10 mouse cellular contexts compared by ENCODE assay signal in the genomic region with DNA sequence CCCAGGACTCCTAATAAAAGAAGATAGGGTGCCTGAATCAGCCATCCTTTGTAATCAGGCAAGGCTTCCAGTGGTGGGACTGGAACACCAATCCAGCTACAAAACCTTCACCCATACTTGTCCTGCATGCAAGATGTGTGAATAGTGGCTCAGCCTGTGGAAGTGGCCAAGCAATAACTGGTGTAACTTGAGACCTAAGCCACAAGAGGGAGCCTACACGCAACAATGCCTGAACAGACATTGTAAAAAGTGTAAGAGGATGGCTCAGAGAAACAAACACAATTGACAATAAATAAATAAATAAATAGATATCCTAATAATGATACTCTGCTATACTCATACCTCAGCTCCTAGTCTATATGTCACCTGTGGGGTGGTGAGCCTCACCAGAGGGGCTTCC.
DNase-seq lines count a peak whose midpoint lies in the region; ATAC-seq lines count a peak whose summit lies in the region.
"Had no signal": no experiment of that assay in that cellular context is flagged by ENCODE, and none has a peak within 500 bp of the region (broad histone marks: within the 10 kb centered on the region; RNA-seq: fewer than 3 reads in every experiment).

No protein-coding gene starts in this region.

- peak; percentile 16 for DNase-seq in neural tube, embryonic 11.5 days (ENCODE audit: low spot score)
- DNase-seq in neural tube, embryonic 10.5 days (ENCODE audit: extremely low spot score, low spot score), result no peak
- DNase-seq in forebrain, embryonic 11.5 days (ENCODE audit: low spot score), result peak; percentile 41
- DNase-seq in layer of hippocampus, postnatal 36 days, result peak; percentile 3 to 4
- peak; percentile 5 for DNase-seq in right cerebral cortex, postnatal 25 days
- no peak for DNase-seq in ovary, postnatal 36 days (ENCODE audit: low spot score)
- no peak for DNase-seq in thymus, postnatal 0 days (ENCODE audit: low spot score)
- no peak for DNase-seq in gastrocnemius, adult 18-20 months (ENCODE audit: low spot score)
- DNase-seq: heart, postnatal 36 days had no signal

- H3K27ac ChIP-seq in neural tube, embryonic 11.5 days (ENCODE audit: low read depth, low read length), result no peak overlapping the region
- H3K27ac ChIP-seq in forebrain, embryonic 11.5 days (ENCODE audit: low read depth, low read length), result no peak overlapping the region
- H3K27ac ChIP-seq: macrophage had no signal

- H3K4me1 ChIP-seq in neural tube, embryonic 11.5 days (ENCODE audit: control insufficient read depth, insufficient read depth, low read length), result no peaks in the 10 kb centered on the region
- H3K4me1 ChIP-seq in forebrain, embryonic 11.5 days (replicated peaks; ENCODE audit: control insufficient read depth, insufficient read depth, low read length), result no peaks in the 10 kb centered on the region

- no peaks in the 10 kb centered on the region for H3K36me3 ChIP-seq in neural tube, embryonic 11.5 days (ENCODE audit: control insufficient read depth, insufficient read depth, low read length)
- no peaks in the 10 kb centered on the region for H3K36me3 ChIP-seq in forebrain, embryonic 11.5 days (ENCODE audit: control insufficient read depth, insufficient read depth, low read length)

- H3K9me3 ChIP-seq in neural tube, embryonic 11.5 days (ENCODE audit: control insufficient read depth, low read length), result no peaks in the 10 kb centered on the region
- H3K9me3 ChIP-seq in forebrain, embryonic 11.5 days (ENCODE audit: control insufficient read depth, low read length), result no peaks in the 10 kb centered on the region

- no peak overlapping the region for H3K4me3 ChIP-seq in neural tube, embryonic 11.5 days (ENCODE audit: low read depth, low read length)
- H3K4me3 ChIP-seq in forebrain, embryonic 11.5 days (ENCODE audit: low read depth, low read length), result no peak overlapping the region

- H3K9ac ChIP-seq in neural tube, embryonic 11.5 days (ENCODE audit: low read length), result no peak overlapping the region
- no peak overlapping the region for H3K9ac ChIP-seq in forebrain, embryonic 11.5 days (ENCODE audit: low read length)

- no peak overlapping the region for H3K4me2 ChIP-seq in neural tube, embryonic 11.5 days (ENCODE audit: low read depth)
- no peak overlapping the region for H3K4me2 ChIP-seq in forebrain, embryonic 11.5 days (ENCODE audit: low read depth, low read length, severe bottlenecking)

- WGBS in neural tube, embryonic 11.5 days, result 43% methylated on average over 1 of the region's 1 CpGs
- 26% methylated on average over 1 of the region's 1 CpGs for WGBS in forebrain, embryonic 11.5 days

- no peaks in the 10 kb centered on the region for H3K27me3 ChIP-seq in neural tube, embryonic 11.5 days (ENCODE audit: control insufficient read depth, insufficient read depth, low read length)
- no peaks in the 10 kb centered on the region for H3K27me3 ChIP-seq in forebrain, embryonic 11.5 days (ENCODE audit: control insufficient read depth, insufficient read depth, low read length)

- peak; percentile 43; the same call in 1 of the 2 replicates for ATAC-seq in neural tube, embryonic 11.5 days (ENCODE audit: insufficient read depth, low FRiP score, low TSS enrichment)
- ATAC-seq in forebrain, embryonic 11.5 days (replicated peaks; ENCODE audit: low FRiP score), result peak; percentile 55; the same call in 1 of the 2 replicates

Comparison
In these comparisons a context has a peak if more than half of its experiments do, and no peak if none do; other contexts are left out.
1. DNase-seq: peak in neural tube, embryonic 11.5 days (single experiment), forebrain, embryonic 11.5 days (single experiment), layer of hippocampus, postnatal 36 days (2 of 2) and right cerebral cortex, postnatal 25 days (single experiment); none in neural tube, embryonic 10.5 days (single experiment), ovary, postnatal 36 days (single experiment), thymus, postnatal 0 days (single experiment) and gastrocnemius, adult 18-20 months (single experiment).